Comparison of ENCODE assay signal across 46 mouse cellular contexts in genomic region chr9:119260825-119261224, GRCm38 (mm10). TPM values are rescaled to one million over a fixed set of nuclear protein-coding genes. Genes with fewer than 3 reads are reported as not detected.
"Had no signal": no experiment of that assay in that cellular context is flagged by ENCODE, and none has a peak within 500 bp of the region (broad histone marks: within the 10 kb centered on the region; RNA-seq: fewer than 3 reads in every experiment).

No protein-coding gene starts in this region.

- H3K4me3 ChIP-seq: heart, embryonic 12.5 days; heart, embryonic 13.5 days; heart, embryonic 15.5 days; hindbrain, embryonic 10.5 days; hindbrain, embryonic 12.5 days; hindbrain, embryonic 13.5 days; hindbrain, embryonic 15.5 days; kidney, embryonic 15.5 days; layer of hippocampus, adult 2 months; left cerebral cortex, adult 2 months had no signal

- H3K9ac ChIP-seq: heart, embryonic 12.5 days; heart, embryonic 13.5 days; heart, embryonic 15.5 days; hindbrain, embryonic 12.5 days; hindbrain, embryonic 13.5 days; hindbrain, embryonic 14.5 days; hindbrain, embryonic 15.5 days; kidney, embryonic 15.5 days had no signal

- H3K27me3 ChIP-seq: heart, embryonic 12.5 days; heart, embryonic 13.5 days; heart, embryonic 15.5 days; hindbrain, embryonic 12.5 days; hindbrain, embryonic 13.5 days; hindbrain, embryonic 15.5 days; kidney, embryonic 15.5 days had no signal

- H3K4me1 ChIP-seq: heart, embryonic 12.5 days; heart, embryonic 13.5 days; heart, embryonic 15.5 days; hindbrain, embryonic 10.5 days; hindbrain, embryonic 12.5 days; hindbrain, embryonic 13.5 days; hindbrain, embryonic 15.5 days; kidney, embryonic 15.5 days had no signal

- ATAC-seq: hindbrain, embryonic 16.5 days; hindbrain, postnatal 0 days; inflammation-experienced regulatory T-cells, adult 6 months; intestine, embryonic 16.5 days; intestine, postnatal 0 days had no signal

- H3K27ac ChIP-seq: heart, embryonic 13.5 days; heart, embryonic 15.5 days; hindbrain, embryonic 10.5 days; hindbrain, embryonic 12.5 days; hindbrain, embryonic 13.5 days; hindbrain, embryonic 14.5 days; hindbrain, embryonic 15.5 days; hindbrain, postnatal 0 days; kidney, embryonic 15.5 days; kidney, postnatal 0 days; layer of hippocampus, adult 2 months; left cerebral cortex, adult 2 months had no signal

- DNase-seq: heart, postnatal 10 days; heart, postnatal 14 days; heart, postnatal 36 days; kidney, adult 11 months; kidney, adult 18-20 months; kidney, adult 2 months; kidney, adult 8-10 months; kidney, adult 9 months; kidney, postnatal 10 days; kidney, postnatal 14 days; kidney, postnatal 25 days; kidney, postnatal 36 days; kidney, postnatal 4 days; layer of hippocampus, adult 9-11 months; layer of hippocampus, postnatal 36 days had no signal

- H3K9me3 ChIP-seq: heart, embryonic 12.5 days; heart, embryonic 13.5 days; heart, embryonic 15.5 days; hindbrain, embryonic 10.5 days; hindbrain, embryonic 12.5 days; hindbrain, embryonic 13.5 days; hindbrain, embryonic 15.5 days; kidney, embryonic 15.5 days had no signal

- H3K4me2 ChIP-seq: heart, embryonic 11.5 days; heart, embryonic 12.5 days; heart, embryonic 13.5 days; heart, embryonic 15.5 days; hindbrain, embryonic 12.5 days; hindbrain, embryonic 13.5 days; hindbrain, embryonic 14.5 days; hindbrain, embryonic 15.5 days; kidney, embryonic 15.5 days had no signal

RNA-seq across cellular contexts. Expression of gene Slc22a13, which starts 51.9 kb away (rescaled TPM):
- total RNA-seq: heart, adult 8-10 months; heart, postnatal 10 days; heart, postnatal 14 days; heart, postnatal 36 days; heart, postnatal 4 days; hematopoietic stem cell, adult 5-6 weeks; hindbrain, postnatal 0 days; layer of hippocampus, adult 18-20 months; layer of hippocampus, adult 2 months; layer of hippocampus, adult 8-10 months; layer of hippocampus, postnatal 10 days; layer of hippocampus, postnatal 25 days; left cerebral cortex, adult 18-20 months had no signal
- polyA plus RNA-seq: heart, embryonic 11.5 days; heart, embryonic 12.5 days; heart, embryonic 13.5 days; heart, embryonic 14.5 days; heart, embryonic 15.5 days; heart, embryonic 16.5 days; heart, postnatal 0 days; hindbrain, embryonic 10.5 days; hindbrain, embryonic 11.5 days; hindbrain, embryonic 13.5 days; hindbrain, embryonic 14.5 days; hindbrain, embryonic 15.5 days; hindbrain, embryonic 16.5 days; hindbrain, postnatal 0 days; inflammation-experienced regulatory T-cells, adult 6 months; intestine, embryonic 14.5 days; intestine, embryonic 16.5 days; intestine, postnatal 0 days had no signal
